Mouse (Mus musculus): Measurements from ENCODE around the gene Tmem121. TPM values are rescaled to one million over a fixed set of nuclear protein-coding genes. Genes with fewer than 3 reads are reported as not detected.
A peak's percentile ranks its signal among the peaks of the same experiment; 100 is the strongest.

The Tmem121 gene
- total RNA-seq (2014; fragmentation: Nextera tagmentation) (0.22 and 0.74 TPM in 2 replicates), total RNA-seq (2017) (not detected in 2 replicates)

DNA sequence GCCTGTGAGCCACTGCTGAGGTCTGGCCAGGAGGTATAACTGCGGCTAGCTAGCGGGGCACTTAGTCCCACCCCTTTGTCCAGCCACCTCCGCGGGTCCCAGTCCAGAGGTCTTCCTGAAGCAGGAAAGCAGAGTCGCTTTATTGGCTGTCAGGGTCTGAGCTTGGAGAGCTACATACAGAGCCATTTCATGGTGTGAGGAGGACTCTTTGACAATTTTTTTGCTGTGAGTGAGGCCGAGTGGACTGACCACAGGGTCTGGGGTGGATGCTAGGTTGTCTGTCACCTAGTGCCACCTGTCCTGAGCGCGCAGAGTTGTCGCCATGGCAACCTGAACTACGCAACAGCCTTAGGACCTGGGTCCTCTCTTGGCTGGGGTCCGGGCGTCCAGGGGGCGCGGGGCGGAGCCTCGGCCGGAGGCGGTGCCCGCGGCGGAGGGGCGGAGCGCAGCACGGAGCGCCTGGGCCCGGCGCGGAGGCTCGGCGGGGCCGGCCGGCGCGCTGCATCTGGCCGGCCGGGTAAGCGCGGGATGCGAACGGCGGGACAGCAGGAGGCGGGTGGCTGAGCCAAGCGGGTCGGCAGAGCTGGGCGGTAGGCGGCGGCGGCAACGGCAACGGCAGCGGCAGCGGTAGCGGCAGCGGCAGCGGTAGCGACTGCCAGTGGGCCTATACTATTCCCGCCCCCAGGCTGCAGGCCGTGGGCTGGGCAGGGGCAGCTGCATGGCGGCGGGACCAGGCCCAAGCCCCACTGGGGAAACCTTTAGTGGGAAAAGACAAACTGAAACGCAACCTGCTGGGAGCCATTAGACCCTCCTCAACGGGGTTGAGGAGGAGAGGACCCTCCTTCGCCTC lies at the start of gene Tmem121:
Gene Tmem121 (plus strand): TSS at position 489 of the 850 bp plus-strand sequence.
- no peak for ATAC-seq (replicated peaks; ENCODE audit: low FRiP score, low TSS enrichment, poor library complexity, severe bottlenecking)

DNA sequence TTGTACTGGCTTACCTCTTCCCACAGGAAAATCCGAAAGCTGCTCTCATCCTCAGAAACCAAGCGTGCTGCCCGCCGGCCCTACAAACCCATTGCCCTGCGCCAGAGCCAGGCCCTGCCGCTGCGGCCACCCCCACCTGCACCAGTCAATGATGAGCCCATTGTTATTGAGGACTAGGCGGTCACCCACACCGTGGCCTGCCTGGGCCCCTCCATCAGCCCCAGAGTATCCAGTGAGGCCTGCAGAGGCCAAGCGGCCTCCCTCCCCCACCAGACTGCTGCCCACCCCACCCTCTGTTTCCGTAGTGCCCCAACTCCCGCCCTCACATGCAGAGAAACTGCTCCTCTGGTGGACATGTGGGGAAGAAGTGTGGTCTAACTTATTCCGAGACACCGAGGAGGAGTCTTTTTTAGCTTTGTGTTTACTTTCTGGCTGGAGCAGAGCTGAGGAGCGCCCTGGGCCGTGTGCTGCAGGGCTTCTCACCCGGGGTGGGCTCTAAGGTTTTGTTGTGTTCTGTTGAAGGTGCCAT lies 49.2 kb upstream of the Tmem121 start:
- no peak for ATAC-seq (replicated peaks; ENCODE audit: low FRiP score, low TSS enrichment, poor library complexity, severe bottlenecking)

DNA sequence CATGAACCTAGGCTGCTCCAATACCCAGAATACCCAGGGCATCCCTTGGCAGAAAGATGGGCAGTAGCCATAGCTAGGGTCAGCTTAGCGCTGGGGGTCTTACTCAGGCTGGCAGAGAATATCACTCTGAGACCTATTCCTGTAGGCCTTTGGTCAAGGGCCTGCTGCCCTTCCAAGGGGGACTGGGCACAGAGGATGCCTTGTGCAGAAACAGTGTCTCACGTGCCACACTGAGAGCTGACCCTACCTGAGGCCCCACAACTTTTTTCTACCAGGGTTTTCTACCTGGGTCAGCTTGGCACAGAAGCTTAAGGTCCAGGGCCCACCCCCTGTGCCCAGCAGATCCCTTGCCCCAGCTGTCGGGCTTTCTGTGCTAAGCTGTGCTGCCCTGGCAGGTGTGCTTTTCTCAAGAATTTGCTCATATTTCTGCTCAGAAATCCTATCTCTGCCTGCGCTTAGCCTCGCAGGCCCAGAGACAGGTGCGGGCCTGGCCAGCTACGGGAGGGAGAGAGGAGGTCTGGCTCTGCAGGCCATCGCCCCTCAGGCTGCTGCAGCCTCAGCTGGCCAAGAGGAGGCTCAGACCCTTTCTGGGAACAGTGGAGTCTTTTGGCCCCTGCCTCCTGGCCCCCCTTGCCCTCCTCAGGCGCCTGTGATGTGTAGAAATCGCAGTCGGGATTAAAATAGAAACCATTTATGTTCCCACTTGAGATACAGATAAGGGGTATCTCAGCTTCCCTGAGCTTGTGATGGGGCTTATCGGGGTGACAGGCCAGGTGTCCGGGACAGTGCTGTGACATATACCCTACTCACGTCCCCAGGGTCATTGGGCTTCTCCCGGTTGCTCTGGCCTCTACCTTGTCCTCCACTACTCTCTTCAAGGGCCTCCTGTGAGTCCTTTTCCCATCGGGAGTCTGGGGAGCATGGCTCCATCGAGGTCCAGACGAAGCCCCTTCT lies 48.2 kb upstream of the Tmem121 start:
- no peak for ATAC-seq (replicated peaks; ENCODE audit: low FRiP score, low TSS enrichment, poor library complexity, severe bottlenecking)

DNA sequence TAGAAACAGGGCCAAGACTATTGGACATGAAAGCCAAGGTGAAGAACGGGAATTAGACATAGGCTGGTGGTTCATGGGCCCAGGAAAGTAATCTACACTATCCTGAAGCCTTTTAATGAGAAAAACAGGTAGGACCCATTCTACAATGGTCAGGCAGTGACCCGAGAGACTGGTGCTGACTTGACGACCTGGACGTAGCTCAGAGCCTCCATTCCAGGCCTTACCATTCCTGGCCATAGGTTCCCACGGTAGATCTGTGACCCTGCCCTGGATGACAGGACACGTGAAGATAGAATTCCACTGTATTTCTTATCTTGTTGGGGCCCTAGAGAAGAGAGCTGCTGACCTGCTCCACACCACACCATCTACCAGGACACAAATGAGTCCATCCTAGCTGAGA lies 47.4 kb upstream of the Tmem121 start:
- no peak for ATAC-seq (replicated peaks; ENCODE audit: low FRiP score, low TSS enrichment, poor library complexity, severe bottlenecking)

DNA sequence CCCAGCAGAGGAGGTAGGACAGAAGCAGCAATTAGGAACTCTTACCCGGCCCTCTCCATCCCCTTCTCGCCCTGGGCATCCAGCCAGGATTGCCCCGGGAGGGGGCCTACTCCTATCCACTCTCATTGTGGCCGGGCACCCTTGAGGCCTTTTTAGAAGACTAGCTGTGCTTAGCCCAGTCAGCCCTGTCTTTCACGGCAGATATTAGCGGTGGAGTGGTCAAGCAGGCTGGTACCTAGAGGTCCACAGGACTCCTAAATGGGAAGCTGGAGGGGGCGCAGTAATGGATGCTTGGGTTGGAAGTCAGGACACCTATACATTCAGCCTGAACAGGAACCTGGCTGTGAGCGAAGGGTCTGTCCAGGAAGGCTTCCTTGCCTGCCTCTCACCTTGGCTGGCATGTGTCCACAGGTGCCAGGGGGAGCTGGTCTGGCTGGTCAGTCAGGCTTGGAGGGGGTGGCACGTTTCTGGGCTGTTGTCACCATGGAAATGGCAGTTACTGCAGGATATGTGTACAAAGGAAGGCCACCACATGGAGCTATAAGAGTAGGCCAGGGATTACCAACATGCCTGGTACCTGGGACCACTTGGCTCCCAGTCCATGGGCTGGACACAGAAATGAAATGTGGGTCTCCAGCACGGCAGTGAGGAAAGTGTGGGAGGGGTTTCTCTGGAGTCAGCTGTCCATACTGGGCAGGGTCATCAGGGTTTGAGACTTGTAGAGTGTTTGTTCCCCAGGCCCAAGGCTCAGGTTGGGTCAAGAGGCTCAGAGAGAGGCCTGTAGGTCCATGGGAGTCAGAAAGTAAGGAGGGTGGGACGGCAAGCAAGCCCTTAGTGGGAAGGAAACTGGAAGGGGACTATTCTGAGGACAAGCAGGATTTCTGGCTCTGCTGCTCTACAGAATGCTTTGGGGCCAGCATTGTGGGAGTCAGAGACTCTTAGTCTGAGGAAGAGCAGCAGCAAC lies 46.5 kb upstream of the Tmem121 start:
- no peak for ATAC-seq (replicated peaks; ENCODE audit: low FRiP score, low TSS enrichment, poor library complexity, severe bottlenecking)

DNA sequence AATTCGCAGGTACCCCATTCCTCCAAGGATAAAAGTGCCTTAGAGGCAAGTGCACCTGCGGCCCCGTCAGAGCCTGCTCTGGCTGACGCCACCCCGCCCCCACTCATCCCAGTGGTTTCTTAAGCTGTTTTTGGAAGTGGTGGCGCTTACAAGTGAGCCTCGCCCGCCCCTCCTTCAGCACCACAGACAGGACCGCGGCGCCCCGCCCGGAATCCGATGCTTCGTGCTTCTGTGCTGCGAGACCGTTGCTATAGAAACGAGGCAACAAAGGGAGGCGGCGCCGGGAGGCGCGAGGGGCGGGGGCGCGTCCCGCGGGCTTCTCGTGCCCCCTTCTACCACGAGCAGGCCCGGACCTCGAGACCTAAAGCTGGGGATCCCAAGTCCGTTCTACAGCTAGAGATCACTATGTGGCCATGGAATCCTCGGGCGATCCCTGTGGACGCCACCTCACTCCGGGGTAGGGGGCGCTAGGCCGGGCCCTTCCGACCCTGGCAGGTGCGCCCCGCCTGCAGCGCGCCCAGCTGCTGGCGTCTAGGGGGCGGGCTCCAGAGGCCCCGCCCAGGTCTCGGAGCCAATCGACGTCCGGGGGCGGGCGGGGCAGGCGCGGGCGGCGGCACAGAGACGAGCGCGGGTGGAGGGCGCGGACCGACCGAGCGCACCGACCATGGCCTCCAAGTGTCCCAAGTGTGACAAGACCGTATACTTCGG lies 45.7 kb upstream of the Tmem121 start, which contains the start of gene Crip2:
Gene Crip2 (plus strand): TSS at position 329 of the 708 bp plus-strand sequence.
- peak; percentile 57 for ATAC-seq (replicated peaks; ENCODE audit: low FRiP score, low TSS enrichment, poor library complexity, severe bottlenecking)

DNA sequence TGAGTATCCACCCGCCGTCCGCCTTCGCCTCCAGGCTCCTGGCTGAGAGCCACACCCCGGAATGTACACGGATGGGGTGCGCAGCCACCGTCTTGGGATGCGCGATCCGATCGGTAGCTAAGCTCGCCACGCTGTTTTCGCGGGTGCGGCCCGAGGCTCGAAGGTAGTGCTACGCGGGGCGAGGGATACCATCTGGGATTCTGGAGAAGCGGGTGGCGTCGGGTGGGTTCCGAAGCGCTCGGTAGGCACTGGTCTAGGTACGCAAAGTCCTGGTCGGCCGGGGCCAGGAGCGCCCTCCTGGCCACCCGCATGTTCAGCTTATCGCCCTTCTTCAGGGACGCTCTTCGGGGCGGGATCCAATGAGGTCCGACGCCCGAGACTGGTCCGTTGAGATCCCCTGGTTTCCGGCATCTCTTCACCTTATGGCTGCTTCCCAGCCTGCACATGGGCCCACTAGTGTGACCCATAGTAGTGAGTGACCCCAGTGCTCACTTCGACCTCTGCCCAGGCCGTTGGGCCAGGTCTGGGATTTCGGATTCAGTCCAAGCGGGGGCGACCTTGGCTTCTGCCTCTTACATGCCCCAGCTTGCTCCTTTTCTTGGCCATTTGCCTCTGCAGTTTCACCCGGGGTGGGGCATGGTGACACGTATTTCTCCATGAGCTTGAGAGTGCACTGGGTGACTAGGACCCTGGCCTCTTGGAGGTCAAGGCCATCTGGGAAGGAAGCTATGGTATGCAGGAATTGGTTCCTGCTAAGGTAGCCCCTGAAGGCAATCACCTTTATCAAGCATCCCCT lies 44.9 kb upstream of the Tmem121 start:
- ATAC-seq (replicated peaks; ENCODE audit: low FRiP score, low TSS enrichment, poor library complexity, severe bottlenecking): peak; percentile 54

DNA sequence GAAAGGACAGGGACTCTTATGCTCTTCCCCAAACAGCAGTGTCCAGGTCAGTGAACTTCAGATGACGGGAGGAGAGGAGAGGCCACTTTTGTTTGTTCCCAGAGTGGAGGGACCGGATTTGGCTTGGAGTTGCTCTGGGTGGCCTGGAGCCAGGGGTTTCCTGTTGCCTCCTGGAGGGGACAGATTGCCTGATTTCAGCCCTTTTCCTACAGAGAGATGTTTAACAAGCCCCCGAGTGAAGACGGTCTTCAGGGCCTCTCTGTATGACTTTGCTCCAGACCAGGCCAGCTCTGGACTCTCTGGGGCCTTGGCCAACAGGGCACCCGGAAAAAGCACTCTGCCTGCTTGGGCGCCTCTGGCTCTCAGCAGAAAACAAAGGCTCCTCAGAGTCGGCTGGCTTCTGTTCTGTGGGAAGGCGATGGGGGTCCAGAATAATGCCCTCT lies 44.2 kb upstream of the Tmem121 start:
- no peak for ATAC-seq (replicated peaks; ENCODE audit: low FRiP score, low TSS enrichment, poor library complexity, severe bottlenecking)

DNA sequence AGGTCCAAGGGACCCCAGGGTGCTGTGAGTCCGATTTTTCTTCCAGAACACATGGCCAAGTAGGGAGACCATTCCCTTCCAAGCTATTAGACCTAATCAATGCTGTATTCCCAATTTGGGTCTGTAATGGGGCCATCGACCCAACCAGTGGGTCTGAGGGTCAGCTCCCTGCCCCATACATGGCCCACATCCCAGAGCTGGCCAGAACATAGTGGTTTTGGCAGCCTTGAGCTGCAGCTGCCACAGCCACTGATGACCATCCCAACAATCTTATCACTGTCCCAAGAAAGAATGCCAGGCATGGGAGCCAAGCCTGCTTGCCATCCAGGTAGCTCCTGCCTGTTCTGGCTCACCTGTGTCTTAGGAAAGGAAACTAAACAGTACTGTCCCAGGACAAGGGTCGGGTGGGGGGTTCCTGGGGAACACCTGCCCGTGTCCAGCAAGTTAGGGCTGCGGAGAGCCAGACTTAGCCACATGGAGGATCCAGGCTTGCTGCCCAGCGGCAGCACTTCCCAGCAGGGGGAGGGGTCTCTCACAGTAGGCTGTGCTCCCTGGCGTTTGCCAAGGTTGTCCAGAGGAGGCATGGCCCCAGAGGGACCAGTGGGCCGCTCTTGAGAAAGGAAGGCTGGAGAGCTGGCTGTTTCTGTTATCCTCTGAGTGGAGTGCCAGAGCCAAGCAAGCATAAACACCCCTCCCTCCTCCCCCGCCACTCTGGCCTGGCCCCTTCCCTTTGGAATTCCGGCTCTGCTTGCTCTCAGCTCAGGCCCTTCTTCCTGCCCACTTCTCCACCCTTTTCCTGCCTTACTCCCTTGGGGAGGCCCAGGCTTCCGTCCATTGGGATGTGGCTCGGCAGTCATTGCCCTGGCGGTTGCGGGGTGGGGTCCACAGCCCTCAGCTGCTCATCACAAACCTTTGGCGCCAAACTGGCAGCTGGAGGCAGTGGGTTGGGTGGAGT lies 43.4 kb upstream of the Tmem121 start:
- ATAC-seq (replicated peaks; ENCODE audit: low FRiP score, low TSS enrichment, poor library complexity, severe bottlenecking): no peak

DNA sequence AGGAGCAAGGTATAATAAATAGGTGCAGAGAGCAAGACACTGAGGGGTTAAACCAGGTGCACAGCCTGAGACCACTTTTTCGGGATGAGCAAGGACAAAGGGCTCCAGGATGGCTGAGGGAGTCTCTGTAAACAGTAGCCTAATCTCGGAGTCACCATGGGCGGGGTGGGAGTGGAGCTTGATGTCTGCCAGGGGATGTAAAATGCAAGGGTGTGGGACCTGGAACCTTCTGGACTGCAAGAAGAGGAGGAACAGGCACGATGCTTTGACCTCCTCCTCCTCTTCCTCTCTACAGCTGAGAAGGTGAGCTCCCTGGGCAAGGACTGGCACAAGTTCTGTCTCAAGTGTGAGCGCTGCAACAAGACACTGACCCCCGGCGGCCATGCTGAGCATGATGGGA lies 42.6 kb upstream of the Tmem121 start:
- ATAC-seq (replicated peaks; ENCODE audit: low FRiP score, low TSS enrichment, poor library complexity, severe bottlenecking): no peak

DNA sequence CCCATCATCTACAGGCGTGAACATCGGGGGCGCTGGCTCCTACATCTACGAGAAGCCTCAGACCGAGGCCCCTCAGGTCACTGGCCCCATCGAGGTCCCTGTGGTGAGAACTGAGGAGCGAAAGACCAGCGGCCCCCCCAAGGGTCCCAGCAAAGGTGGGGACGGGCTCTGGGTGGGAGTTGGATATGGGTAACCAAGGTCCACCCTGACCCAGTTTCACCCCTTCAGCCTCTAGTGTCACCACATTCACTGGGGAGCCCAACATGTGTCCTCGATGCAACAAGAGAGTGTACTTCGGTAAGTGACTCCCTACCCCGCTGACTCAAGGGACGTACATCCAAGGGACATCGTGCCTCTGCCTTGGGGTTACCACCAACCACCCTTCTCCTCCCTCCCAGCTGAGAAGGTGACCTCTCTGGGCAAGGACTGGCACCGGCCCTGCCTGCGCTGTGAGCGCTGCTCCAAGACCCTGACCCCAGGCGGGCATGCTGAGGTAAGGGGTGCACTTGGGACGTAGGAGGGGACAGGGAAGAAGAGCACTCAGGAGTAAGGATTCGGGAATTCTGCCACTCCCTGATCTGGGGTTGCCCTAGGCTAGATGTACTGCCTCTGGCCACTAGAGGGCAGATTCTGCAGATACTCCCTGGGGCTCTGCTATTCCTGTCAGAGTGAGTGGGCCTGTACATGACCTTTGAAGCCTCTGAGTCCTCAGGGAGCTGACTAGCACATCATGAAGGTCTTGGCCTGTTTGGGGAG lies 41.6 kb upstream of the Tmem121 start:
- no peak for ATAC-seq (replicated peaks; ENCODE audit: low FRiP score, low TSS enrichment, poor library complexity, severe bottlenecking)

DNA sequence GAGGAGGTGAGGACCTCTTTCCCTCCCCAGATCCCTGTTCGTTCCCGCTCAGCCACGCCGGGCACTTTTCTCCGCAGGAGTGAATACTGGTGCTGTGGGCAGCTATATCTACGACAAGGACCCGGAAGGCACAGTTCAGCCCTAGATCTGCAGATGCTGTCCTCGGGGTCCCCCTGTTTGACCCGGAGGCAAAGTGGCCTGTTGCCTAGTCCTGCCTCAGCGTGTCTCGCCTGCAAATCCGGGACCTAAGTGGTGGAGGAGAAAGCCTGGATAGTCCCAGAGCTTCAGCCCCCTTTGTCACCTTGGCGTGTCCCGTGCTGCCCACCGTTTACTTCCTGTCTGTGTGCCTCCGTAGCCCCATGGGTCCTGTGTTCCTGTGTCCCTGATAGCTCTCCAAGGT lies 40.8 kb upstream of the Tmem121 start:
- no peak for ATAC-seq (replicated peaks; ENCODE audit: low FRiP score, low TSS enrichment, poor library complexity, severe bottlenecking)

DNA sequence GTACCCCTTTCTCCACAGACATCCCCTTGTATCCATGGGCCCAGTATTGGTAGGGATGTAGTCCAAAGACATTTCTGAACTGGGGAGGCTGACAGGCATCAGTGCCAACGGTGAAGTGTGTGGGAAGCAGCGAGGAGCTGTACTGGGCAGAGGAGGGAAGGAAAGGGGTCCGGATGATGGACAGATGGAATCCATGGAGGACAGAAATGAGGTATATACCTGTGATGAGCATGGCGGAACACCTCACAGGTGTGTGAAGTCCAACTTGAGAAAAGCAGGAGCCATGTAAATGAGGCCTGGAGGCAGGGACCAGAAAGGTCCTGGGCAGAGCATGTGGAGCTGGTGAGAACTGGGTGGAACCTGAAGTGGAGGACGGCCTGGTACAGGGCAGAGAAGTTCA lies 40.1 kb upstream of the Tmem121 start:
- no peak for ATAC-seq (replicated peaks; ENCODE audit: low FRiP score, low TSS enrichment, poor library complexity, severe bottlenecking)

DNA sequence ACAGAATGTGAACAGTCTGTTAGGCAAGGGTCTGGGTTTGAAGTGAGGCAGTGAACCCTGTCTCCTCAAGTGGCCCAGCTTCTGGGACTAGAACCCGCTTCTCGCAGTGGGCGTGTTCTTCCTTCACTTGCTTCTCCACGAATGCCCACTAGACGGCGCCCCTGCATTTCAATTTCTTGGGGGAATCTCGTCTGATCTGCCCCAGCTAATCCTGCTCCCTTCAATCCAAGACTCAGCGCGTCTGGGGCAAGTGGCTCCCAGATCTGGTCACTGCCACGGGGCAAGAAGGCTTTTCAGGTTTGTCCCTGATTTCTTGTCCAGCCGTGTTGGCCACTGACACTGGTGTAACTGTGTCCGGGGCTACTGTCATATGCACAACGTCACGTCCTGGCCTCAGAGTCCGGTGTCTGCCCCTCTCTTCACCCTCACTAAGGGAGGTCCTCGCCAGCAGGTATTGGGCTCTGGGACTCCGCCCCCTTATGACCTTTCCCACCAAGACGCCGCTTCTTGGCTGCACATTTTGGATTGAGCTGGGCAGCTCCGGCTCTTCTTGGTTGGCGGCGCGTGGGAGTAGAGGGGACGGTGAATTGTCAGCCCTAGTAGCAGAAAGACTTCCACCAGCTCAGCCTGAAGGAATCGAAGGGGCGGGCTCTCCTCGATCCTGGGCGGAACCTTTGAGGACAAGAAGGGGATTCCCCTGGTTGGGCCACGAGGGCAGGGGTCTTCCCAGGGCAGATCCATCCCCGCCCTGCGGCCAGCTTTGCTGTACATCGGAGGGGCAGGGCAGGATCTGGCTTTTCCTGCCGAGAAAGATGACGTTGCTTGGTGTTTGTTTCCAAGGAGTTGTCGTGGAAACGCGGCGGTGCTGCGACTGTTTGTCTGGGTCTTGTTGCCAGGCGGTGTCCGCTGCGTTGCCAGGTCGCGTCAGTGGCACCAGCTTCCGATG lies 39.3 kb upstream of the Tmem121 start, which contains the start of gene Crip1:
Gene Crip1 (plus strand): TSS at position 205 of the 946 bp plus-strand sequence.
- ATAC-seq (replicated peaks; ENCODE audit: low FRiP score, low TSS enrichment, poor library complexity, severe bottlenecking): peak; percentile 39

DNA sequence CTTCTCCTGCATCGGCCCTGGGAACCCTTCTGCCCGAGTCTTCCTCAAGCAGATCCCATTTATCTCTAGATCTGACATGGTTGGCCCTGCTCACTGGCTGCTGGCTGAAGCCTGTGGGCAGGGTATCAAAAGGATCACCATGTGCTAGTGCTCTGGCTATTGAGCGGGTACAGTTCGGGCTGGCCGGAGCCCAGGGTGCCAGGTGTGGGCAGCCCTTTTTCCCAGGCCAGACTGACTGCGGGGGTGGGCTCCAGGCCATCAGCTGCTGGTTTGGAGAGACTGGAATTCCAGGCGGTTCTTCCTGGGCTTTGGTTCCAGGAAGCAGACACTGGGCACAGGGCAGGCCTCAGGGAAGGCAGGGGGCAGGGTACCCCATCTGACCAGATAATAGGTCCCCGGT lies 38.2 kb upstream of the Tmem121 start:
- ATAC-seq (replicated peaks; ENCODE audit: low FRiP score, low TSS enrichment, poor library complexity, severe bottlenecking): no peak
